Mouse (Mus musculus): Measurements from ENCODE around the gene F5. TPM values are rescaled to one million over a fixed set of nuclear protein-coding genes. Genes with fewer than 3 reads are reported as not detected.

The F5 gene
- 0.56 and 0.65 TPM in 2 replicates for polyA plus RNA-seq (2012)

DNA sequence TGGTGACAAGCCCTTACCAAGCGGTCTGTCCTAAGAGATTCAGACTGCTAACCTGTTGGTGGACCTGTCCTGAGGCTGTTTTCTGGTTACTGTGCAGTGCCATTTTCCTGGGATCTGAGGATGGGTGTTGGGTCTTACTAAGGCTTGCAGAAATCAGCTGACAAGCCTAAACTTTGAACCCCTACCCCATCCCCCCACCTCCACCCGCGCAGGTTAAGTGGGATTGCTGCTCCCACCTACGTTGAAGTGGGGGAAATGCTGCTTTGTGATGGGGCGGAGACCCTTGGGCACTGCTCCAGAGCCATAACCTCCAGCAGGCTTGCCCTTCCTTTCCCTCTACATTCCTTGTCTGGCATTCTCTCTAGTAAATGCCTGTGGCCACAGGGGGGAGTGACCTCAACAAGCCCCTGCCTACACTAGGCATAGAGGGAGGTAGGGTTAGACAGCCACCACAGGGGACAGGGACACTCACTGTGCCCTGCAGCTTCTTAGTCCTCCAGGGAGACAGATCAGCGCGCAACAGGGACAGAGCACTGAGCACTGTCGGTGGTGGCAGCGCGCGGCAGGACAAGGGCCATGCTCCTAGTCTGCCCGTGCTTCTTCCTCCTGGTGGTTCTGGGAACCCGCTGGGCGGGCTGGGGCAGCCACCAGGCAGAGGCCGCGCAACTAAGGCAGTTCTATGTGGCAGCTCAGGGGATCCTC is at the start of gene F5:
F5 (plus strand) TSS at position 452 of the 702 bp plus-strand sequence.

DNA sequence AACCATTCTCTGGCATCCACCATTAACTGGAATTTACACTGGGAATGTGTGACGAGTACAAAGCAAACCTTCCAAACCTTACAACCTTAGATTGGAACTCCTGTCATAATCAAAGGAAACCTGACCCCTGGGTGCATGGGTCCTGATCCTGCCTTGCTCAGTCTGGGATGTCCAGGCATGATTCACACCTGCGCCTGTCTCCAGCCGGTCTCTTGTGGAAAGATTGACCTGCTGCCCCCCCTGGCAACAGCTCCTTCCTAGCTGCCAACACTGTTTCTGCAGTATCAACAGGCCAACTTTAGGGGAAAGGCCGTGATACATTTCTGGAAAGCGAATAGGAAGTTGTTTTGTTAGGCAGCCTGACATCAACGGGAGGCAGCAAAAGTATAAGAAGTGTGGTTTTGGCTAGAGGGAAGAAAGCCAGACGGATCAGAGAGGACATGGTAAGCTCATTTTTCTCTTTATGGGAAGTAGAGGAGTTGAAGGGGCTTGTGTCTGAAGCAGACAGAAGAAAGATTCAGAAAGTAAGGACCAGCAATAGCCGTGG is 36.6 kb upstream of the F5 start, which contains the start of gene Selp:
Selp (plus strand) TSS at position 318 of the 547 bp plus-strand sequence.

DNA sequence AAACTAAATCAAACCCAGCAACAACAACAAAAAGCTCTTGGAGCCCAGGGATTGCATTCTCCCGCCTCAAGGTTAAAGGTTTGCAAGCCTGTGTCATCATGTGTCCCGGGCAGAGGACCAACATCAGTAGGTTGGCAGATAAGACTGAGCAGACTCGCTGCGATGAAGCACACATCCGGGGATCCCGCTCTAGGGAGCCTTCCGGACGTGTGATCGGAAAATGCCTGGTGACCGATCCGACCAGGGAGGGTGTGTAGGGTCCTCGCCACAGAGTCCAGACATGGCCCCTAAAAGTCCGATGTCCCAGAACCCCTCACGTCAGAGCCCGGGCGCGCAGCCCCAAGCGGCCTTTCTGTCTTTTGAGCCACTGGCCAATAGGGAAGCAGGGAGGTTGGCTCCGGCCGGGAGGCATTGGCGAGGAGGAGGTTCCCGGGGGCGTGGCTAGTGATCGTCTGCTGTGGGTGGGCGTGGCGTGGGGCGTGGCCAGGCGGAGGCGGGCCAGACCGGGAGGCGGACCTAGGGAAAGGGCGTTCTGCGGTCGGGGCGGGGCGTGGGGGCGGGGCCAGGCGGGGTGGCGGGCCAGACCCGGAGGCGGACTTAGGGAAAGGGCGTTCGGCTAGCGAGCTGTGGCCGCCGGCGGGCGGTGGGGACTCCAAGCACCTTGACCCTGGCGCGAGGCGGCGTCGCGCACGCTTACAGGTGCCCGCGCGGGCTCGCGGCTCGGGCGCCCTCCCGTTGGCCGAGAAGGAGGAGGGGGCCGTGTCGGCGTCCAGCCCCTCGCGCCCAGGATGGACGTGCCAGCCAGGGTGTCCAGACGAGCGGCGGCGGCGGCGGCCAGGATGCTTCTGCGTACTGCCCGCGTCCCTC is 97.1 kb downstream of the F5 start, which contains the start of gene Slc19a2:
Slc19a2 (plus strand) TSS at position 582 of the 867 bp plus-strand sequence.

Other genes with a start within 250 kb of the F5 start
- gene Scyl3, start 222.7 kb upstream of the F5 start, polyA plus RNA-seq (2012) = 5.3 and 6.5 TPM in 2 replicates
- 1.5 and 1.9 TPM in 2 replicates for gene BC055324, start 157.0 kb upstream of the F5 start, polyA plus RNA-seq (2012)
- gene Mettl18, start 156.9 kb upstream of the F5 start, polyA plus RNA-seq (2012) = 0.48 and 0.61 TPM in 2 replicates
- 0.02 TPM in 2 replicates for gene Sele, start 103.6 kb upstream of the F5 start, polyA plus RNA-seq (2012)
- 22.7 and 29.7 TPM in 2 replicates for gene Sell, start 89.9 kb upstream of the F5 start, polyA plus RNA-seq (2012)
- 7.9 and 8.3 TPM in 2 replicates for gene Selp, start 36.6 kb upstream of the F5 start, polyA plus RNA-seq (2012)
- 12.8 and 13.3 TPM in 2 replicates for gene Slc19a2, start 97.2 kb downstream of the F5 start, polyA plus RNA-seq (2012)
- gene Ccdc181, start 123.7 kb downstream of the F5 start, polyA plus RNA-seq (2012) = 3.2 and 4.5 TPM in 2 replicates
- gene Nme7, start 152.3 kb downstream of the F5 start, polyA plus RNA-seq (2012) = 1.5 and 2.3 TPM in 2 replicates
- gene Blzf1, start 155.7 kb downstream of the F5 start, polyA plus RNA-seq (2012) = 1.5 and 1.9 TPM in 2 replicates